Mouse (Mus musculus) MEL (cell line): ENCODE data around the gene Nr3c2. TPM values are rescaled to one million over a fixed set of nuclear protein-coding genes. Genes with fewer than 3 reads are reported as not detected.

Experiments
- DNase-seq: peaks from one replicate; pipeline ENCODE4 v3.0.0; 2011; ENCODE audit warnings: low read depth, low spot score
- H3K27ac ChIP-seq: 2 replicates; pipeline ENCODE4 v1.5.1; 2012; ENCODE audit warnings: low read depth, mild to moderate bottlenecking, control low read depth, low read length, moderate library complexity; ENCODE audit not compliant: control insufficient read depth
- H3K27me3 ChIP-seq, 2 experiments: fragments of 150-350 bp in 1 of 2; sonication (generic) in 1 of 2; 2 replicates each; pipeline ENCODE4 v1.6.1; 2012; ENCODE audit warnings: low read length in 2 of 2, mild to moderate bottlenecking in 2 of 2, improper control_type of control experiment in 1 of 2, moderate library complexity in 1 of 2; ENCODE audit not compliant: insufficient read depth in 2 of 2, control insufficient read depth in 1 of 2
- H3K36me3 ChIP-seq, 2 experiments: 2 replicates each; pipeline ENCODE4 v1.6.1; 2012 to 2014; ENCODE audit warnings: low read length in 2 of 2, improper control_type of control experiment in 1 of 2, inconsistent platforms in 1 of 2, mild to moderate bottlenecking in 1 of 2; ENCODE audit not compliant: insufficient read depth in 2 of 2, control insufficient read depth in 1 of 2
- H3K4me1 ChIP-seq, 2 experiments: fragments of 150-350 bp in 1 of 2; sonication (generic) in 1 of 2; 2 replicates each; pipeline ENCODE4 v1.6.1; 2012; ENCODE audit warnings: low read length in 2 of 2, improper control_type of control experiment in 1 of 2, mild to moderate bottlenecking in 1 of 2; ENCODE audit not compliant: insufficient read depth in 2 of 2, control insufficient read depth in 1 of 2
- H3K4me3 ChIP-seq, 2 experiments: fragments of 150-350 bp in 1 of 2; sonication (generic) in 1 of 2; 2 replicates each; pipeline ENCODE4 v1.5.1; 2012; ENCODE audit warnings: low read depth in 2 of 2, low read length in 2 of 2, mild to moderate bottlenecking in 2 of 2, moderate library complexity in 2 of 2, control low read depth in 1 of 2, improper control_type of control experiment in 1 of 2; ENCODE audit not compliant: control insufficient read depth in 1 of 2, insufficient read depth in 1 of 2
- H3K79me2 ChIP-seq: 2 replicates; pipeline ENCODE4 v1.6.1; 2012; ENCODE audit warnings: mild to moderate bottlenecking, low read length, moderate library complexity; ENCODE audit not compliant: control insufficient read depth, poor library complexity, insufficient read depth
- H3K9ac ChIP-seq: 2 replicates; pipeline ENCODE4 v1.6.1; 2012; ENCODE audit warnings: low read depth, mild to moderate bottlenecking, control low read depth, low read length, moderate library complexity; ENCODE audit not compliant: control insufficient read depth, poor library complexity, severe bottlenecking
- H3K9me3 ChIP-seq: fragments of 150-350 bp; sonication (generic); replicated peaks from 2 replicates; pipeline ENCODE4 v1.6.1; 2012; ENCODE audit warnings: mild to moderate bottlenecking, low read length, improper control_type of control experiment, moderate library complexity; ENCODE audit not compliant: insufficient read depth
- CHD1 ChIP-seq: IDR thresholded peaks from 2 replicates; pipeline ENCODE4 v1.6.1; 2012; ENCODE audit warnings: low read depth, mild to moderate bottlenecking, inconsistent platforms, low read length, improper control_type of control experiment
- CHD2 ChIP-seq: IDR thresholded peaks from 2 replicates; pipeline ENCODE4 v1.6.1; 2011; ENCODE audit warnings: low read length, improper control_type of control experiment
- E2F4 ChIP-seq: IDR thresholded peaks from 2 replicates; pipeline ENCODE4 v1.6.1; 2011; ENCODE audit warnings: low read depth, low read length, improper control_type of control experiment, borderline replicate concordance
- EP300 ChIP-seq, 2 experiments: IDR thresholded peaks; 2 replicates each; pipeline ENCODE4 v1.6.1; 2011; ENCODE audit warnings: improper control_type of control experiment in 2 of 2, low read length in 2 of 2, low read depth in 1 of 2, mild to moderate bottlenecking in 1 of 2
- ETS1 ChIP-seq: IDR thresholded peaks from 2 replicates; pipeline ENCODE4 v1.6.1; 2012; ENCODE audit warnings: low read depth, mild to moderate bottlenecking, inconsistent platforms, low read length, improper control_type of control experiment, moderate library complexity
- GABPA ChIP-seq: IDR thresholded peaks from 2 replicates; pipeline ENCODE4 v1.6.1; 2012; ENCODE audit warnings: low read depth, mild to moderate bottlenecking, inconsistent platforms, low read length, improper control_type of control experiment, moderate library complexity
- HCFC1 ChIP-seq: IDR thresholded peaks from 2 replicates; pipeline ENCODE4 v1.6.1; 2012; ENCODE audit warnings: low read depth, mild to moderate bottlenecking, inconsistent platforms, low read length, improper control_type of control experiment, moderate library complexity
- JUND ChIP-seq: IDR thresholded peaks from 2 replicates; pipeline ENCODE4 v1.6.1; 2011; ENCODE audit warnings: low read depth, mild to moderate bottlenecking, improper control_type of control experiment, low read length
- KAT2A ChIP-seq: conservative IDR thresholded peaks from 2 replicates; pipeline ENCODE4 v1.6.1; 2012; ENCODE audit warnings: low read depth, low read length, improper control_type of control experiment, inconsistent platforms
- MAFK ChIP-seq: IDR thresholded peaks from 2 replicates; pipeline ENCODE4 v1.6.1; 2011; ENCODE audit warnings: low read depth, mild to moderate bottlenecking, low read length, improper control_type of control experiment, borderline replicate concordance
- MAX ChIP-seq: IDR thresholded peaks from 2 replicates; pipeline ENCODE4 v1.6.1; 2011; ENCODE audit warnings: low read length, improper control_type of control experiment
- MAZ ChIP-seq: IDR thresholded peaks from 2 replicates; pipeline ENCODE4 v1.6.1; 2012; ENCODE audit warnings: low read depth, mild to moderate bottlenecking, inconsistent platforms, low read length, improper control_type of control experiment
- MYB ChIP-seq: IDR thresholded peaks from 2 replicates; pipeline ENCODE4 v1.6.1; 2011; ENCODE audit warnings: mild to moderate bottlenecking, low read depth, low read length, improper control_type of control experiment
- MYC ChIP-seq: IDR thresholded peaks from 2 replicates; pipeline ENCODE4 v1.6.1; 2011; ENCODE audit warnings: low read depth, mild to moderate bottlenecking, low read length, improper control_type of control experiment, moderate library complexity
- NELFE ChIP-seq: IDR thresholded peaks from 2 replicates; pipeline ENCODE4 v1.6.1; 2011; ENCODE audit warnings: low read depth, low read length, improper control_type of control experiment
- POLR2AphosphoS2 ChIP-seq: IDR thresholded peaks from 2 replicates; pipeline ENCODE4 v1.6.1; 2011; ENCODE audit warnings: low read length, improper control_type of control experiment
- POLR2AphosphoS5 ChIP-seq: IDR thresholded peaks from 2 replicates; pipeline ENCODE4 v1.6.1; 2012; ENCODE audit warnings: low read depth, borderline replicate concordance, mild to moderate bottlenecking, inconsistent platforms, low read length, moderate library complexity, mixed read lengths
- RAD21 ChIP-seq: IDR thresholded peaks from 2 replicates; pipeline ENCODE4 v1.6.1; 2011; ENCODE audit warnings: mild to moderate bottlenecking, low read depth, low read length, improper control_type of control experiment
- RCOR1 ChIP-seq: IDR thresholded peaks from 2 replicates; pipeline ENCODE4 v1.6.1; 2012; ENCODE audit warnings: low read depth, mild to moderate bottlenecking, inconsistent platforms, low read length, improper control_type of control experiment
- TCF12 ChIP-seq: IDR thresholded peaks from 2 replicates; pipeline ENCODE4 v1.6.1; 2014; ENCODE audit warnings: low read depth, mild to moderate bottlenecking, inconsistent platforms, low read length, improper control_type of control experiment, moderate library complexity
- UBTF ChIP-seq: IDR thresholded peaks from 2 replicates; pipeline ENCODE4 v1.6.1; 2012; ENCODE audit warnings: low read depth, mild to moderate bottlenecking, inconsistent platforms, low read length, improper control_type of control experiment, moderate library complexity, borderline replicate concordance; ENCODE audit not compliant: insufficient read depth
- USF1 ChIP-seq: IDR thresholded peaks from 2 replicates; pipeline ENCODE4 v1.6.1; 2014; ENCODE audit warnings: low read depth, mild to moderate bottlenecking, inconsistent platforms, low read length, improper control_type of control experiment, moderate library complexity
- USF2 ChIP-seq, 2 experiments: IDR thresholded peaks; 2 replicates each; pipeline ENCODE4 v1.6.1; 2011 to 2012; ENCODE audit warnings: improper control_type of control experiment in 2 of 2, low read length in 2 of 2, borderline replicate concordance in 1 of 2, inconsistent platforms in 1 of 2, low read depth in 1 of 2, mild to moderate bottlenecking in 1 of 2; ENCODE audit not compliant: insufficient read depth in 1 of 2
- polyA plus RNA-seq, 2 experiments: library from polyadenylated mRNA; stranded (reverse) in 1 of 2; unstranded in 1 of 2; fragments of >175 nt in 1 of 2; fragments of >200 nt in 1 of 2; gene quantifications; 2 replicates each; pipeline versions ENCODE4 v1.2.1 to v1.2.4; 2012; ENCODE audit warnings: low replicate concordance in 2 of 2, low read depth in 1 of 2; ENCODE audit not compliant: insufficient read length in 2 of 2, insufficient read depth in 1 of 2, missing spikeins in 1 of 2
- total RNA-seq: library from RNA; depleted of rRNA; stranded (reverse); fragments of 300-350 nt; gene quantifications from 2 replicates; pipeline ENCODE4 v1.2.3, GENCODE M21; 2012

The Nr3c2 gene
- total and polyA plus RNA-seq, 3 experiments: 1.0 to 1.5 TPM; not detected in 1

GRCm38 (mm10) chr8:76919546-76919945, 20.3 kb downstream of the Nr3c2 start:
- no peaks in the 10 kb centered on the region for H3K27me3 ChIP-seq
- no peaks in the 10 kb centered on the region for H3K9me3 ChIP-seq
- H3K79me2 ChIP-seq: no peaks in the 10 kb centered on the region
- no peaks in the 10 kb centered on the region for H3K4me1 ChIP-seq
- no peak overlapping the region for H3K9ac ChIP-seq
- DNase-seq: no peak
- no peaks in the 10 kb centered on the region for H3K36me3 ChIP-seq
- TF ChIP-seq UBTF: no peak
- no peak for TF ChIP-seq MAZ
- no peak for TF ChIP-seq MYC
- no peak for TF ChIP-seq GABPA
- TF ChIP-seq CHD2: no peak
- TF ChIP-seq JUND: no peak
- no peak for TF ChIP-seq E2F4
- TF ChIP-seq RCOR1: no peak
- no peak for TF ChIP-seq CHD1
- TF ChIP-seq MYB: no peak
- H3K27ac ChIP-seq: no peak overlapping the region
- H3K4me3 ChIP-seq: no peak overlapping the region

DNA sequence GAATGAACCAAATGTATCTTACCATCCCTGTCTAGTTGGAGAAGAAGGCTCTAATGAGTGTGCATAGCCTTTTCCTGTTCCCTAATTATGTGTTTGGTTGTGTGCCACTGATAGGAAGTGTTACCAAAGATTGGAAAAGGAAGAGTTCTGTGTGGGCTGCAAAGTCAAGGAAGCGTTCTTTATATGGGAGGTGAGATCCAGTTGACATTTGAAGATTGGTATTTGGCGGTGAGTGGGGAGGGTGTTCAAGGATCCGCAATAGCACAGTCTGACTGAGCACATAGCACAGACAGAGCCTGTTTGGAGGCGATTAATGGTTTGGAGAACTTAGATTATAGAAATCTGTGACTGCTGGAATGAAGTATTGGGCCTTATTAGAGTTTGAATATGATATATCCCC, 24.9 kb downstream of the Nr3c2 start:
- no peak overlapping the region for H3K4me3 ChIP-seq
- no peak for TF ChIP-seq MAFK
- TF ChIP-seq USF1: no peak
- no peak for TF ChIP-seq TCF12
- TF ChIP-seq POLR2AphosphoS5: no peak
- no peak for TF ChIP-seq MYC
- no peak for TF ChIP-seq NELFE
- no peak for TF ChIP-seq ETS1
- TF ChIP-seq HCFC1: no peak
- no peak for TF ChIP-seq KAT2A
- no peak for TF ChIP-seq RAD21
- TF ChIP-seq EP300 (IDR thresholded peaks at IDR 0.05; ENCODE audit: low read depth in 1 of 2, low read length in 2 of 2): no peak
- no peak for TF ChIP-seq UBTF
- no peak for TF ChIP-seq MAX
- TF ChIP-seq RCOR1: no peak
- TF ChIP-seq MAZ: no peak
- no peak for TF ChIP-seq GABPA
- TF ChIP-seq POLR2AphosphoS2: no peak
- no peak for TF ChIP-seq USF2 (IDR thresholded peaks at IDR 0.05; ENCODE audit: borderline replicate concordance in 1 of 2, insufficient read depth in 1 of 2, low read depth in 1 of 2, low read length in 2 of 2)
- no peak overlapping the region for H3K27ac ChIP-seq
- DNase-seq: no peak
- no peaks in the 10 kb centered on the region for H3K4me1 ChIP-seq
- H3K27me3 ChIP-seq: no peaks in the 10 kb centered on the region
- H3K9me3 ChIP-seq: no peaks in the 10 kb centered on the region
- no peaks in the 10 kb centered on the region for H3K79me2 ChIP-seq
- H3K36me3 ChIP-seq: no peaks in the 10 kb centered on the region
- H3K9ac ChIP-seq: no peak overlapping the region
